Mouse (Mus musculus) adrenal gland, adult 8-10 months (tissue): ENCODE results near the gene Minpp1. TPM values are rescaled to one million over a fixed set of nuclear protein-coding genes. Genes with fewer than 3 reads are reported as not detected.
A peak's percentile ranks its signal among the peaks of the same experiment; 100 is the strongest.

ENCODE experiments used
- DNase-seq: peaks from one replicate; pipeline ENCODE4 v3.0.0; 2022
- total RNA-seq, 4 experiments: library from RNA; stranded (reverse); gene quantifications; 2 replicates each; pipeline ENCODE4 v1.2.4; 2022

The Minpp1 gene
- total RNA-seq, 4 experiments from 2014 or later, result 36.3 to 47.2 (median 39.0) TPM

- DNase-seq, result no peak
Measured at GRCm38 (mm10) chr19:32489166-32489895, 3.8 kb downstream of the Minpp1 start.

- no peak for DNase-seq
Measured at GRCm38 (mm10) chr19:32490976-32491375, 5.4 kb downstream of the Minpp1 start.

- DNase-seq, result no peak
Measured at GRCm38 (mm10) chr19:32492339-32492738, 6.8 kb downstream of the Minpp1 start.

- no peak for DNase-seq
Measured at GRCm38 (mm10) chr19:32492981-32493380, 7.4 kb downstream of the Minpp1 start.

- DNase-seq, result no peak
Measured at GRCm38 (mm10) chr19:32493471-32493870, 7.9 kb downstream of the Minpp1 start.

GRCm38 (mm10) chr19:32494611-32495010 lies 9.0 kb downstream of the Minpp1 start:
- no peak for DNase-seq

GRCm38 (mm10) chr19:32495034-32495433 lies 9.5 kb downstream of the Minpp1 start:
- DNase-seq, result no peak

- no peak for DNase-seq
Measured at GRCm38 (mm10) chr19:32497411-32497810, 11.8 kb downstream of the Minpp1 start.

- DNase-seq, result no peak
Measured at GRCm38 (mm10) chr19:32498002-32498401, 12.4 kb downstream of the Minpp1 start.

GRCm38 (mm10) chr19:32501414-32501813 lies 15.8 kb downstream of the Minpp1 start:
- no peak for DNase-seq

GRCm38 (mm10) chr19:32506081-32506480 lies 20.5 kb downstream of the Minpp1 start:
- DNase-seq, result no peak

GRCm38 (mm10) chr19:32506514-32506913 lies 20.9 kb downstream of the Minpp1 start:
- DNase-seq, result no peak

GRCm38 (mm10) chr19:32507100-32507499 lies 21.5 kb downstream of the Minpp1 start:
- no peak for DNase-seq

- DNase-seq, result peak; percentile 23
Measured at GRCm38 (mm10) chr19:32507526-32507925, 22.0 kb downstream of the Minpp1 start.

GRCm38 (mm10) chr19:32510267-32510666 lies 24.7 kb downstream of the Minpp1 start:
- no peak for DNase-seq

GRCm38 (mm10) chr19:32510962-32511361 lies 25.4 kb downstream of the Minpp1 start:
- no peak for DNase-seq

- no peak for DNase-seq
Measured at GRCm38 (mm10) chr19:32512518-32512917, 26.9 kb downstream of the Minpp1 start.

GRCm38 (mm10) chr19:32516575-32516974 lies 31.0 kb downstream of the Minpp1 start:
- no peak for DNase-seq

GRCm38 (mm10) chr19:32521446-32521845 lies 35.9 kb downstream of the Minpp1 start:
- no peak for DNase-seq

GRCm38 (mm10) chr19:32522247-32522646 lies 36.7 kb downstream of the Minpp1 start:
- no peak for DNase-seq

GRCm38 (mm10) chr19:32522753-32523307 lies 37.3 kb downstream of the Minpp1 start:
- DNase-seq, result no peak

GRCm38 (mm10) chr19:32523769-32524515 lies 38.4 kb downstream of the Minpp1 start:
- DNase-seq, result no peak

- DNase-seq, result no peak
Measured at GRCm38 (mm10) chr19:32524516-32524860, 38.9 kb downstream of the Minpp1 start.

GRCm38 (mm10) chr19:32527139-32527538 lies 41.6 kb downstream of the Minpp1 start:
- no peak for DNase-seq
